Mouse (Mus musculus) midbrain, embryonic 10.5 days (tissue): ENCODE measurements around the gene Gm49387. TPM values are rescaled to one million over a fixed set of nuclear protein-coding genes. Genes with fewer than 3 reads are reported as not detected.

Experiments
- DNase-seq: peaks from one replicate; pipeline ENCODE4 v3.0.0-alpha.2; 2017; ENCODE audit warnings: low spot score
- H3K27ac ChIP-seq: fragments of 300-500 bp; sonication (generic); replicated peaks from 2 replicates; pipeline ENCODE4 v1.5.1; 2016; ENCODE audit warnings: mild to moderate bottlenecking
- H3K27me3 ChIP-seq: fragments of 300-500 bp; sonication (generic); 2 replicates; pipeline ENCODE4 v1.6.1; 2016; ENCODE audit warnings: low read depth, mild to moderate bottlenecking; ENCODE audit not compliant: poor library complexity, severe bottlenecking
- H3K36me3 ChIP-seq: fragments of 300-500 bp; sonication (generic); 2 replicates; pipeline ENCODE4 v1.6.1; 2016; ENCODE audit warnings: mild to moderate bottlenecking, moderate library complexity
- H3K4me1 ChIP-seq: fragments of 300-500 bp; sonication (generic); 2 replicates; pipeline ENCODE4 v1.6.1; 2016
- H3K4me3 ChIP-seq: fragments of 300-500 bp; sonication (generic); 2 replicates; pipeline ENCODE4 v1.5.1; 2016; ENCODE audit warnings: mild to moderate bottlenecking, moderate library complexity
- H3K9me3 ChIP-seq: fragments of 300-500 bp; sonication (generic); replicated peaks from 2 replicates; pipeline ENCODE4 v1.6.1; 2016; ENCODE audit warnings: mild to moderate bottlenecking
- WGBS: fragments of 180-500 bp; shearing (Covaris S2); methylation state at CpG from one replicate; pipeline ENCODE4 v1.1.7; 2016; 5-methylcytosine and 5-hydroxymethylcytosine counted together
- polyA plus RNA-seq: library from polyadenylated mRNA; unstranded; fragments of >200 nt; fragmentation: Nextera tagmentation; extraction: Ambion mirVana; gene quantifications from 2 replicates; pipeline ENCODE4 v1.2.1, GENCODE M21; 2016

Gm49387 gene
- polyA plus RNA-seq, 1 experiment from 2014 or later = 0.12 TPM

DNA sequence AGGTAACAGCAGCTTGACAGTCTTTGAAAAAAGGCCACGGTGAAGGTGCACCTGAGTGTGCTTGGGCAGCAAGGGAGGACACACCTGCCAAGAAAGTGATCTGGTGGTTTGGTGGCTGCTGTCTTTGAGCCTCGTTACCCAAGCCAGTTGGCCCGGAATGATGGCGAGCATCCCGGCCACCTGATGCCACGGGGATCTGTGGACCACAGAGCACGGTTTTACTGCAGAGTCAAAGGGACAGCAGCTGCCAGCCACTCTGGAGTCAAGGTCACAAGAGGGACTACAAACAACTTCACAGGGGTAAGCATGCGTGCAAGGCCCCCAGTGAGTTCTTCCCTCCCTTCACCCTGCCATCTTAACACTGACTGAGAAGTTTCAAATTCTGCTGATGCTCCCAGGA lies 83.4 kb downstream of the Gm49387 start:
- no peaks in the 10 kb centered on the region for H3K27me3 ChIP-seq
- no peak overlapping the region for H3K27ac ChIP-seq
- no peaks in the 10 kb centered on the region for H3K9me3 ChIP-seq
- WGBS = 87% methylated on average over 8 of the region's 8 CpGs
- no peaks in the 10 kb centered on the region for H3K36me3 ChIP-seq
- peaks cover 5% of the 10 kb centered on the region; the same call in 1 of the 2 replicates for H3K4me1 ChIP-seq
- H3K4me3 ChIP-seq = no peak overlapping the region
- no peak for DNase-seq

DNA sequence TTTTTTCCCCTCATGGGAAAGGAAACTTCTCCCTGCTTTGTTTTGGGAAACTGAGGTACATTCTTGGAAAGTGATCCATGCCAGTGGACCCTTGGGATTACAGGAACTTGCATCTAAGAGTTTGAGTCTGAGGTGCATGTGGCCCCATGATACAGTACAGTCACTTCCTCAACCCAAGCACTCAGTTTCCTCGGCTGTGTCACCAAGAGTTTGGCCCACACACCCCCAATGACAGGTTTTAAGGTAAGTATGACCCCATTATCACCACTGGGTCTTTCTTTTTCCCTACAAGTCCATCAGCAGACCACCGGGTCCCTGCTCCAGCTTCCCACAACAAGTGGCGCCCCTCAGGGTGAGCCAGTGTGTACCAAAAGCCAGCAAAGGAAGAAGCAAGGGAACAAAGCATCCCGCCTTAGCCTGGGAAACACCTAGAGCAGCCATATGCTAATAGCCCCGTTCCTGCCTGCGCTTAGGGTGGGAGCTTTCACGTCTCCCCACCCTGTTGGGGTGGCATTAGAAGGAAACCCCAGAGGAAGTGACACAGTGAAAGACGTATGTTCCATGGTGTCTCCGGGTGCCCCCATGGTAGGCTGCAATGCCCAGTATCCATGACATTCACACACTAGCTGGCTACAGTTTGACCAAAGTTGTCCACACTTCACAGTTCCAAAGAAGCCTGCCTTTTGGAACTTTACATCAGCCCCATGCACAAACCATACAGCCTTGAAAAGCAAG lies 84.0 kb downstream of the Gm49387 start:
- peaks cover 5% of the 10 kb centered on the region; the same call in 1 of the 2 replicates for H3K4me1 ChIP-seq
- H3K9me3 ChIP-seq = no peaks in the 10 kb centered on the region
- no peak overlapping the region for H3K4me3 ChIP-seq
- H3K27me3 ChIP-seq = no peaks in the 10 kb centered on the region
- no peak overlapping the region for H3K27ac ChIP-seq
- no peak for DNase-seq
- H3K36me3 ChIP-seq = no peaks in the 10 kb centered on the region
- 84% methylated on average over 9 of the region's 9 CpGs for WGBS

GRCm38 (mm10) chr14:31555963-31556434 lies 84.7 kb downstream of the Gm49387 start:
- DNase-seq = no peak
- H3K27me3 ChIP-seq = no peaks in the 10 kb centered on the region
- WGBS = 83% methylated on average over 14 of the region's 14 CpGs
- no peaks in the 10 kb centered on the region for H3K36me3 ChIP-seq
- no peak overlapping the region for H3K27ac ChIP-seq
- no peak overlapping the region for H3K4me3 ChIP-seq
- no peaks in the 10 kb centered on the region for H3K9me3 ChIP-seq
- H3K4me1 ChIP-seq = peaks cover 5% of the 10 kb centered on the region; the same call in 1 of the 2 replicates

- WGBS = 90% methylated on average over 7 of the region's 7 CpGs
- Histone ChIP-seq H3K4me3 (no peak overlapping the region), H3K36me3 (no peaks in the 10 kb centered on the region), H3K9me3 (no peaks in the 10 kb centered on the region), H3K27me3 (no peaks in the 10 kb centered on the region), H3K4me1 (peaks cover 5% of the 10 kb centered on the region; the same call in 1 of the 2 replicates), H3K27ac (no peak overlapping the region)
- DNase-seq = no peak
Observed at GRCm38 (mm10) chr14:31555021-31555420, 85.7 kb downstream of the Gm49387 start.

DNA sequence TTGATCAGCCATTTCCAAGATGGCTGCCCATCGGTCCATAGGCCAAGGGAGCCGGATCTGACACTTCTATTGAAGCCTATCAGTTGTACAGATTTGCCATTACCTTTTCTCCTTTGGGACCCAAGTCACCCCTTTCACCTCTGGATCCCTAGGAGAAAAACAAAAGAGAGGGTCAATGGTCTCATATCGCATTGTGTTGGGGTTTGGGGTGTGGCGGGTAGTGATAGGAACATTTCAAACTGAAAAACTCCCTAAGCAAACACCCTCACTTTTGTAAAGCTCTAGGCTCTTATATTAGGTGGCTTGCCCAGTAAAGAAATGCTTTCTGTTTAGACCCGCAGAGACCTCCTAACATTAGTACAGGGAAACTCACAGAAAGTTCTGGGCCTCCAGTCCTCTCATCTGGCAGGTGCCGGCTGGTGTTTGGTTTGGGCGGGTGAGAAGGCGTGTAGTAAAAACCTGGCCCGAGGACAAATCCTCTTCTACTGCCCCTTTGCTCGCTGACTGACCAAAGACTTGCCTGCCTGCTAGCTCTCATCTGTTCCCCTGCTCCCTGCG lies 96.7 kb downstream of the Gm49387 start:
- Histone ChIP-seq H3K36me3 (no peaks in the 10 kb centered on the region), H3K4me3 (no peak overlapping the region), H3K27me3 (no peaks in the 10 kb centered on the region), H3K27ac (peak overlapping the region; percentile 38; the same call in 1 of the 2 replicates), H3K9me3 (no peaks in the 10 kb centered on the region), H3K4me1 (peaks cover 6% of the 10 kb centered on the region; the same call in 1 of the 2 replicates)
- DNase-seq = no peak
- WGBS = 80% methylated on average over 11 of the region's 11 CpGs

- Histone ChIP-seq H3K27ac (no peak overlapping the region), H3K36me3 (no peaks in the 10 kb centered on the region), H3K4me1 (no peaks in the 10 kb centered on the region), H3K9me3 (no peaks in the 10 kb centered on the region), H3K27me3 (no peaks in the 10 kb centered on the region), H3K4me3 (no peak overlapping the region)
- DNase-seq = no peak
- 76% methylated on average over 6 of the region's 6 CpGs for WGBS
Observed at GRCm38 (mm10) chr14:31537298-31537697, 103.4 kb downstream of the Gm49387 start.

DNA sequence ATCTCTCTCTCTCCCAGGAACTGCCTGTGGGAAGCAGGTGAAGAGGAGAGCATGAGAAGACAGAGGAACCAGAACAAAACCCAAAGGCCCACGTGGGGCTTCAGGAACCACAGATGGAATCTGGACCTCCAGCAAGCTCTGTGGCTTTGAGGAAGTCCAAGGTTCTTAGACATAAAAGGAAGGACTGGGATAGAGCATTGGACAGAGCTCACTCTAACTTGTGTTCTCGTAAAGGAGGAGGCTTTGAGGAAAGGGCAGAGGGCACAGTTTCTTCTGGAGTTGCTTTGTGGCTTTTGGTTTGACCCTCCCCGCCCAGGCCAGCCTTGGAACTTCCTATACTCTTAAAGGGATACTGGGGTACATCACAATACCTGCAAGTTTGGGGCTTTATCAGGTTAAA lies 108.0 kb downstream of the Gm49387 start:
- no peak overlapping the region for H3K27ac ChIP-seq
- H3K9me3 ChIP-seq = no peaks in the 10 kb centered on the region
- no peaks in the 10 kb centered on the region for H3K36me3 ChIP-seq
- DNase-seq = no peak
- H3K4me3 ChIP-seq = no peak overlapping the region
- H3K4me1 ChIP-seq = 0 out of 2 replicates have a peak, but pooled peaks cover 2% of the 10 kb centered on the region
- WGBS = 70% methylated on average over 3 of the region's 3 CpGs
- H3K27me3 ChIP-seq = no peaks in the 10 kb centered on the region

- H3K4me1 ChIP-seq = 0 out of 2 replicates have a peak, but pooled peaks cover 2% of the 10 kb centered on the region
- H3K27ac ChIP-seq = no peak overlapping the region
- no peaks in the 10 kb centered on the region for H3K27me3 ChIP-seq
- H3K9me3 ChIP-seq = no peaks in the 10 kb centered on the region
- 75% methylated on average over 12 of the region's 12 CpGs for WGBS
- no peak for DNase-seq
- no peaks in the 10 kb centered on the region for H3K36me3 ChIP-seq
- no peak overlapping the region for H3K4me3 ChIP-seq
Observed at GRCm38 (mm10) chr14:31531506-31532148, 109.1 kb downstream of the Gm49387 start.

- no peak for DNase-seq
- Histone ChIP-seq H3K9me3 (no peaks in the 10 kb centered on the region), H3K4me3 (no peak overlapping the region), H3K27ac (no peak overlapping the region), H3K4me1 (0 out of 2 replicates have a peak, but pooled peaks cover 2% of the 10 kb centered on the region), H3K27me3 (no peaks in the 10 kb centered on the region), H3K36me3 (no peaks in the 10 kb centered on the region)
- 86% methylated on average over 4 of the region's 4 CpGs for WGBS
Observed at GRCm38 (mm10) chr14:31530847-31531246, 109.8 kb downstream of the Gm49387 start.

GRCm38 (mm10) chr14:31525040-31525810 lies 115.5 kb downstream of the Gm49387 start:
- DNase-seq = no peak
- Histone ChIP-seq H3K4me3 (no peak overlapping the region), H3K4me1 (0 out of 2 replicates have a peak, but pooled peaks cover 2% of the 10 kb centered on the region), H3K36me3 (no peaks in the 10 kb centered on the region), H3K27me3 (no peaks in the 10 kb centered on the region), H3K27ac (no peak overlapping the region), H3K9me3 (no peaks in the 10 kb centered on the region)
- WGBS = 81% methylated on average over 7 of the region's 7 CpGs

DNA sequence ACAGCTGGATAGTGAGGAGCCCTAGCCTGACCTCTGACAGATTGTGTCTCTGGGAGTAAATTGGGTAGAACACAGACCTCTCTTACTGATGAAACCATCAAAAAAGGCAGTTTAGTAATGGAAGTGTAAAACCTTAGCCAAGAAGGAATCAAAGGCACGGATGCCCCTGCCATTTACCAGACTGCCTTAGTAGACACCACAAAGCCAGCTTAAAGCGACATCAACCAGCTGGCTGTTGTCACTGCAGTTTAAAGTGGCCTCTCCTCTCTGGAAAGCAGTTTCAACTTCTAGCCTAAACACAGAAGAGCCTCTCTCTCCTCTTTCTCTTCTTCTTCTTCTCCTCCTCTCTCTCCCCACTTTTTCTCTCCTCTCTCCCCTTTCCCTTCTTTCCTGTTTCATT lies 119.4 kb downstream of the Gm49387 start:
- no peak for DNase-seq
- no peaks in the 10 kb centered on the region for H3K36me3 ChIP-seq
- no peaks in the 10 kb centered on the region for H3K27me3 ChIP-seq
- H3K9me3 ChIP-seq = no peaks in the 10 kb centered on the region
- 83% methylated on average over 2 of the region's 2 CpGs for WGBS
- no peak overlapping the region for H3K27ac ChIP-seq
- H3K4me1 ChIP-seq = 0 out of 2 replicates have a peak, but pooled peaks cover 5% of the 10 kb centered on the region
- no peak overlapping the region for H3K4me3 ChIP-seq

DNA sequence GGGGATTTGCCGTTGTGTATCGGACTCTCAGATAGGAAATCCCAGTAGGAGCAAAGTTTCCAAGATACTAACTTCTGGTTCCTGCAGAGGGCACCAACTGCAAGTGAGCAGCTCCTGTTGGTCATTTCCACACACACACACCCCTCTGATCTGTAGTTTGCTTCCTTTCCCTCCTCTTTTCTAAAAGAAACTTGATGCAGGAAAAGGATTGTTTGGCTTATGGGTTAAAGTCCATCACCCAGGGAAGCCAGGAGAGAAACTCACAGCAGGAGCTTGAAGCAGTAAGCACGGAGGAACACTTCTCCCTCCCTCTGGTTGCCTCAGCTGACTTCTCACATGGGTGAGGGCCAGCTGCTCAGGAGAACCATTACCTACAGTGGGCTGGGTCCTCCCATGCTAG lies 121.5 kb downstream of the Gm49387 start:
- peaks cover 8% of the 10 kb centered on the region; the same call in 1 of the 2 replicates for H3K9me3 ChIP-seq
- H3K4me1 ChIP-seq = 0 out of 2 replicates have a peak, but pooled peaks cover 5% of the 10 kb centered on the region
- no peak for DNase-seq
- no peak overlapping the region for H3K27ac ChIP-seq
- H3K36me3 ChIP-seq = peaks cover 2% of the 10 kb centered on the region; the same call in 1 of the 2 replicates
- WGBS = 57% methylated on average over 3 of the region's 3 CpGs
- H3K27me3 ChIP-seq = no peaks in the 10 kb centered on the region
- H3K4me3 ChIP-seq = no peak overlapping the region
